Mouse (Mus musculus) midbrain, postnatal 0 days (tissue): ENCODE measurements around the gene Arhgef5. TPM values are rescaled to one million over a fixed set of nuclear protein-coding genes. Genes with fewer than 3 reads are reported as not detected.
A peak's percentile ranks its signal among the peaks of the same experiment; 100 is the strongest.

Experiments
- ATAC-seq: fragments of 200-750 bp; cut with Nextera tagmentation; 2 replicates; pipeline ENCODE4 v1.8.0; 2017; ENCODE audit warnings: moderate number of reproducible peaks, mild to moderate bottlenecking, moderate TSS enrichment, moderate library complexity; ENCODE audit not compliant: low FRiP score
- DNase-seq: peaks from one replicate; pipeline ENCODE4 v3.0.0-alpha.2; 2015; ENCODE audit warnings: low spot score
- H3K27ac ChIP-seq: fragments of 300-500 bp; sonication (generic); 2 replicates; pipeline ENCODE4 v1.5.1; 2014; ENCODE audit warnings: low read depth, mild to moderate bottlenecking, low read length, mixed read lengths
- H3K27me3 ChIP-seq: fragments of 300-500 bp; sonication (generic); 2 replicates; pipeline ENCODE4 v1.6.1; 2014; ENCODE audit warnings: low read length, control low read depth, mixed read lengths; ENCODE audit not compliant: insufficient read depth
- H3K36me3 ChIP-seq: fragments of 300-500 bp; sonication (generic); 2 replicates; pipeline ENCODE4 v1.6.1; 2014; ENCODE audit warnings: low read length, control low read depth, mixed read lengths; ENCODE audit not compliant: insufficient read depth
- H3K4me1 ChIP-seq: fragments of 300-500 bp; sonication (generic); 2 replicates; pipeline ENCODE4 v1.6.1; 2014; ENCODE audit warnings: mild to moderate bottlenecking, control low read depth, antibody characterized with exemption, low read length, mixed read lengths; ENCODE audit not compliant: insufficient read depth
- H3K4me2 ChIP-seq: fragments of 300-500 bp; sonication (generic); 2 replicates; pipeline ENCODE4 v1.6.1; 2014; ENCODE audit warnings: low read depth, mild to moderate bottlenecking, low read length, mixed read lengths; ENCODE audit not compliant: poor library complexity, severe bottlenecking
- H3K4me3 ChIP-seq: fragments of 300-500 bp; sonication (generic); 2 replicates; pipeline ENCODE4 v1.5.1; 2014; ENCODE audit warnings: low read depth, mild to moderate bottlenecking, low read length, moderate library complexity
- H3K9ac ChIP-seq: fragments of 300-500 bp; sonication (generic); replicated peaks from 2 replicates; pipeline ENCODE4 v1.6.1; 2014; ENCODE audit warnings: mild to moderate bottlenecking, low read length, moderate library complexity, mixed read lengths; ENCODE audit not compliant: poor library complexity, severe bottlenecking
- H3K9me3 ChIP-seq: fragments of 300-500 bp; sonication (generic); 2 replicates; pipeline ENCODE4 v1.6.1; 2016; ENCODE audit warnings: low read length, control low read depth
- CTCF ChIP-seq: IDR thresholded peaks from 2 replicates; pipeline ENCODE4 v1.5.1; 2016; ENCODE audit warnings: antibody characterized with exemption, mild to moderate bottlenecking
- WGBS: fragments of 180-500 bp; shearing (Covaris S2); extraction: QIAGEN DNeasy Blood & Tissue Kit; methylation state at CpG from one replicate; pipeline ENCODE4 v1.1.7; 2014; 5-methylcytosine and 5-hydroxymethylcytosine counted together
- polyA plus RNA-seq: library from polyadenylated mRNA; unstranded; fragments of >200 nt; fragmentation: Nextera tagmentation; extraction: Ambion mirVana; gene quantifications from 2 replicates; pipeline ENCODE4 v1.2.1, GENCODE M21; 2015
- total RNA-seq: library from RNA; depleted of rRNA; stranded (reverse); fragments of >200 nt; gene quantifications from 2 replicates; pipeline ENCODE4 v1.2.3, GENCODE M21; 2014

Arhgef5 gene
- total and polyA plus RNA-seq, 2 experiments from 2014 or later: 1.9 to 4.1 TPM

DNA sequence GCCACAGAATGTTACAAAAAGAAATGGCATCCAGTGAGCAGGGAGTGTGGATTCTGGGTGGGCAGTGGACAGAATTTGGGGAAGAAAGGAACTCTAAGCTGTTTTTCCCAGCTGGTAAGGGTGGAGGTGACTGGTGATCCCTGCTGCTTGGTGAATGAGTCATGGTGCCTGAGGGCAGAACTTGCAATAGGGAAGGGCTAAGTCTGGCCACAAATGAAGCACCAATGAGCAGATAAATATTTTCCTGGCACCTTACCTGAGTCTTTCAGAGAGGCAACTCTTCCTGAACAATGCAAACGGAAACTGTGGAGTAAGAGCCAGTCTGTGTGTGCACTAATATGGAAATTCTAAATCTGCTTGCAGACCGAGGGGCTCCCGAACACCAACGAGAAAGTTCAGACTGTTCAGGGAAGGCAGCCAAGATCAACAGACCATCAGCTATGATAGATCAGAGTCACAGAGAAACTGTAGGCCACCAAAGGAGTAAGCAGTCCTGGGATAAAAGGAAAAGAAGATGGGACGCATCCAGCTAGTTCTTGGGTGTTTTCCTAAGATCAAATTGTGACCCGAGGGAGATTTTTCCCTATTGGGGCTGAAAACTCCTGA, 27.2 kb downstream of the Arhgef5 start:
- Histone ChIP-seq H3K36me3 (no peaks in the 10 kb centered on the region), H3K9me3 (no peaks in the 10 kb centered on the region), H3K4me2 (no peak overlapping the region), H3K27ac (no peak overlapping the region), H3K4me1 (peaks cover 5% of the 10 kb centered on the region), H3K27me3 (no peaks in the 10 kb centered on the region), H3K4me3 (no peak overlapping the region), H3K9ac (no peak overlapping the region)
- DNase-seq (no peak), ATAC-seq (no peak)
- no peak for TF ChIP-seq CTCF
- 66% methylated on average over 6 of the region's 6 CpGs for WGBS

DNA sequence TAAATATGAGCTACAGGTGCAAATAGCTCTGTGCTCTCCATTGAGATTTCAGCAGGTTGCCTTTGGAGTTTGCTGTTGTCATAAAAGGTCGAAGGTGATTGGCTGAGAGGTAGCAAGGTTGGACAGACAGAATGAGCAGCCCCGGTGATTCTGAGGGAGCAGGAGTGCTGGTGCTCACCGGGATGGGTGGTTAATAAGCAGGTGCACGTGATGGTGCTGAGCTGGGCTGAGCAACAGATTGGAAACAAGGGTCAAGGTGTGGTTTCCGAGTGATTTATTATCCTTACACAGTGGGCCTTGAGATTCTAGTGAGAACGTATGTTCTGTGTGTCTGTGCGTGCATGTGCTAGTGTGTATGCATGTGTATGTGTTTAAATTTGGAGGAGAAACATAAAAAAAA, 27.8 kb downstream of the Arhgef5 start:
- Histone ChIP-seq H3K36me3 (no peaks in the 10 kb centered on the region), H3K4me3 (no peak overlapping the region), H3K9me3 (no peaks in the 10 kb centered on the region), H3K9ac (no peak overlapping the region), H3K27me3 (no peaks in the 10 kb centered on the region), H3K4me2 (no peak overlapping the region), H3K4me1 (peaks cover 5% of the 10 kb centered on the region), H3K27ac (no peak overlapping the region)
- ATAC-seq: no peak
- WGBS: 78% methylated on average over 7 of the region's 7 CpGs
- TF ChIP-seq CTCF: no peak
- DNase-seq: no peak

DNA sequence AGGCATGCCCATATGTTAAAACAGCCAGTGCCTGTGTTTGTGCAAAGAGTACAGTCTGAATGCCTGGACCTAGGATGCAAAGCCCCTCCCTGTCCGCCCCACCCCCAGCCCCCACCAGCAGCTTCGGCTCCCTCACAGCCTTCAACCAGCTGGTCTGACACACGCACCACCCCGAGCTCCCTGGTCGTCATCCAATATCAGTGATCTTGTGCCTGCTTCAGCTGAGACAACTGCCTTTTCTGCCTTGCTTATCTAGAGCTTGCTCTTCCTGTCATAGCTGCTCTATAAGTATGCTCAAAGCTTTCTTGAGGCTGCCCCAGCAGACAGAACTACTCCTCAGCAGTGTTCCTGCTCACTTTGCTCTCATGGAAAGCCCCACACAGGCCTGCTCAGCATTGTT, 30.5 kb downstream of the Arhgef5 start:
- TF ChIP-seq CTCF: no peak
- no peak overlapping the region for H3K9ac ChIP-seq
- WGBS: 48% methylated on average over 5 of the region's 5 CpGs
- ATAC-seq (no peak), DNase-seq (peak; percentile 27)
- peaks cover 5% of the 10 kb centered on the region for H3K4me1 ChIP-seq
- no peaks in the 10 kb centered on the region for H3K36me3 ChIP-seq
- H3K4me3 ChIP-seq: no peak overlapping the region
- H3K4me2 ChIP-seq: no peak overlapping the region
- no peak overlapping the region for H3K27ac ChIP-seq
- H3K27me3 ChIP-seq: no peaks in the 10 kb centered on the region
- no peaks in the 10 kb centered on the region for H3K9me3 ChIP-seq

DNA sequence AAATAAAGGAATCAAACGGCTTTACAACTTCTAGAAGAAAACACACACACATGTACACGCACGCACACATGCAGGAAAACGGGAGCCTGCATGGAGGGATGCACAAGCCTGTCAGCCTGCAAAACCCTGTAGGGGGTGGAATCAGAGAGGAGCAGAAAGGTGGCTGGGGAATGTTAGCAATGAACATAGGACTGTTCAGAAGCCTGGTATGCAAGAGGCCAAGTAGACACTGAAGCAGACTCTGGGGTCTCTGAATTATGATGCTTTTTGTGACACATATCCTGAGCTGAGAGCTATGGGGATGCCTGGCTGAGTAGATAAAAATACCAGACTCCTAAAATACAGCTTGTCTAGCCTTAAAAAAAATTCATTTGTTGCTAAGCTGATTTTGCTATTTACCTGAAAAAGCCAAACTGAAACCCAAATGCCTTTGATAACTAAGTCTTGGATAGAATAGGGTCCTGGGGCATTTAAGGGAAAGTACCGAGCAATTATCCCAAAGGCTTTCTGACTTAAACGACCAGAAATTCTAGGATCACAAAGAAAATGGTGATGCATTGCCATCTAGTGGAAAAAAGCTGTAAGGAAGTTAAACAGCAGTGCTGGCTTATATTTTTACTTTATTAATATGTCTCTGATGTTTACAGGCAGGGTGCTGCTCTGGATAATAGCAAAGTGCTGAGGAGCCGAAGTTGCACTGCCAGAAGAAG, 31.6 kb downstream of the Arhgef5 start:
- H3K9me3 ChIP-seq: no peaks in the 10 kb centered on the region
- peak; percentile 85 for TF ChIP-seq CTCF
- H3K4me3 ChIP-seq: no peak overlapping the region
- DNase-seq (peak; percentile 80), ATAC-seq (peak; percentile 59)
- no peak overlapping the region for H3K4me2 ChIP-seq
- no peak overlapping the region for H3K27ac ChIP-seq
- H3K9ac ChIP-seq: no peak overlapping the region
- H3K27me3 ChIP-seq: no peaks in the 10 kb centered on the region
- WGBS: 23% methylated on average over 7 of the region's 7 CpGs
- peaks cover 5% of the 10 kb centered on the region for H3K4me1 ChIP-seq
- H3K36me3 ChIP-seq: no peaks in the 10 kb centered on the region

DNA sequence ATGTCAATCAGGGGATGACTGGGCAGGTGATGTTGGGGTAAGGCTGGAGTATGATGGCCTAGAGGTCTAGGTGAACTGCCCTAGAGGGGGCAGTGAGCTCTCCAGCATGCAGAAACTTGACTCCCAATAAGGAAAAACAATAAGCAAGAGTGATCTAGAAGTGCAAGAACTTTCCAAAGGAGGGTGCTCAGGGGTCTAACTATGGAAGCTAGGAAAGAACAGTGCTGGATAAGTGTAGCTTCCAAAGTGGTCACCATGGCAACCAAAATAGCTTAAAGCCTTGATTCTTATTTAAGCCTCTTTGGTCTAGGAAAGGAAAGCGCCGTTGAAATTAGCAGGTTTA, 32.1 kb downstream of the Arhgef5 start:
- H3K4me3 ChIP-seq: no peak overlapping the region
- 4% methylated on average over 2 of the region's 2 CpGs for WGBS
- no peak overlapping the region for H3K27ac ChIP-seq
- H3K4me1 ChIP-seq: peaks cover 5% of the 10 kb centered on the region
- H3K9ac ChIP-seq: no peak overlapping the region
- H3K4me2 ChIP-seq: no peak overlapping the region
- no peaks in the 10 kb centered on the region for H3K36me3 ChIP-seq
- no peaks in the 10 kb centered on the region for H3K9me3 ChIP-seq
- peak; percentile 59 for ATAC-seq
- H3K27me3 ChIP-seq: no peaks in the 10 kb centered on the region
- no peak for TF ChIP-seq CTCF
- DNase-seq: peak; percentile 69

GRCm38 (mm10) chr6:43309454-43309853, 44.1 kb downstream of the Arhgef5 start, which contains the start of gene Nobox:
TSS of gene Nobox (minus strand) at chr6:43309554.
- DNase-seq (no peak), ATAC-seq (no peak)
- H3K27ac ChIP-seq: no peak within 1 kb of the TSS
- no peaks in the 10 kb centered on the region for H3K36me3 ChIP-seq
- no peak for TF ChIP-seq CTCF
- H3K9me3 ChIP-seq: no peaks in the 10 kb centered on the region
- H3K4me1 ChIP-seq: no peaks in the 10 kb centered on the region
- no peak within 1 kb of the TSS for H3K4me3 ChIP-seq
- no peaks in the 10 kb centered on the region for H3K27me3 ChIP-seq
- 60% methylated on average over 16 of the region's 16 CpGs for WGBS
- H3K9ac ChIP-seq: no peak within 1 kb of the TSS
- H3K4me2 ChIP-seq: no peak within 1 kb of the TSS
